Mouse (Mus musculus) brain, embryonic 14.5 days (tissue): ENCODE measurements at regions not wholly inside any gene's neighbourhood (a gene's known extent, or its start where the extent isn't known, plus 50 kb on each side); places are given as distances from the start of the nearest gene placed in this dataset.

Experiments
- CTCF ChIP-seq: fragments of 200-500 bp; IDR thresholded peaks from 2 replicates; pipeline ENCODE4 v1.5.1; 2012; ENCODE audit warnings: inconsistent platforms, mild to moderate bottlenecking, moderate library complexity, borderline replicate concordance; ENCODE audit not compliant: insufficient read depth, insufficient read length; ENCODE audit errors: extremely low read depth
- POLR2A ChIP-seq: fragments of 200-500 bp; IDR thresholded peaks from 2 replicates; pipeline ENCODE4 v1.6.1; 2012; ENCODE audit warnings: mild to moderate bottlenecking, inconsistent platforms, borderline replicate concordance; ENCODE audit not compliant: poor library complexity, insufficient read depth, insufficient read length, severe bottlenecking; ENCODE audit errors: extremely low read depth

DNA sequence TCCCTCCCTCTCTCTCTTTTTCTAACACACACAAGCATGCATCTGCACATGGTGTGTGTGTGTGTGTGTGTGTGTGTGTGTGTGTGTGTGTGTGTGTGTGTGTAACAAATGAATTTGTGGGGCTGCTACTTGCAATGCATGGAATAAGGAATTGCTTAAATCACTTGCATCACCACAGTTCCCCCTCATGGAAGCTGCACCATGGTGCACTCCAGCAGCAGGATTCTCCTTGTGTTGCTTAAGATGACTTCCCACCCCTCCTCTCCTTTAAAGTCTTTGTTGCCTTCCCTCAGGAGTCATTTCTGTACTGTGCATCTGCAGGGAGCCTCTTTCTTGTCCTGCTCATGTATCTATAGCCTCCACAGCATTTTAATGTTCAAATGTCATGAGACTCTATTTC is 402.5 kb downstream of the Nova1 start:
- no peak for TF ChIP-seq POLR2A
- TF ChIP-seq CTCF, result peak; percentile 7; the same call in 1 of the 2 replicates
